Mouse (Mus musculus) heart, embryonic 16.5 days (tissue): ENCODE data around the gene Arhgap4. TPM values are rescaled to one million over a fixed set of nuclear protein-coding genes. Genes with fewer than 3 reads are reported as not detected.
A peak's percentile ranks its signal among the peaks of the same experiment; 100 is the strongest.

Experiments
- ATAC-seq: fragments of 200-750 bp; cut with Nextera tagmentation; replicated peaks from 2 replicates; pipeline ENCODE4 v1.8.0; 2017; ENCODE audit warnings: moderate number of reproducible peaks; ENCODE audit not compliant: insufficient read depth, low FRiP score; ENCODE audit errors: extremely low read depth
- H3K27ac ChIP-seq: fragments of 300-500 bp; sonication (generic); 2 replicates; pipeline ENCODE4 v1.5.1; 2014; ENCODE audit warnings: mild to moderate bottlenecking, low read length, control low read depth, moderate library complexity
- H3K27me3 ChIP-seq: fragments of 300-500 bp; sonication (generic); 2 replicates; pipeline ENCODE4 v1.6.1; 2014; ENCODE audit warnings: low read length, mixed read lengths; ENCODE audit not compliant: control insufficient read depth, insufficient read depth
- H3K36me3 ChIP-seq: fragments of 300-500 bp; sonication (generic); 2 replicates; pipeline ENCODE4 v1.6.1; 2014; ENCODE audit not compliant: control insufficient read depth, insufficient read depth
- H3K4me1 ChIP-seq: fragments of 300-500 bp; sonication (generic); 2 replicates; pipeline ENCODE4 v1.6.1; 2014; ENCODE audit warnings: low read length, mixed read lengths; ENCODE audit not compliant: control insufficient read depth, insufficient read depth
- H3K4me2 ChIP-seq: fragments of 300-500 bp; sonication (generic); 2 replicates; pipeline ENCODE4 v1.6.1; 2014; ENCODE audit warnings: low read depth, mild to moderate bottlenecking, control low read depth, low read length
- H3K4me3 ChIP-seq: fragments of 300-500 bp; sonication (generic); 2 replicates; pipeline ENCODE4 v1.5.1; 2014; ENCODE audit warnings: mild to moderate bottlenecking, control low read depth, low read length
- H3K9ac ChIP-seq: fragments of 300-500 bp; sonication (generic); 2 replicates; pipeline ENCODE4 v1.6.1; 2014; ENCODE audit warnings: low read length, control low read depth
- H3K9me3 ChIP-seq: fragments of 300-500 bp; sonication (generic); replicated peaks from 2 replicates; pipeline ENCODE4 v1.6.1; 2016; ENCODE audit warnings: low read length; ENCODE audit not compliant: control insufficient read depth
- WGBS: fragments of 180-500 bp; shearing (Covaris S2); extraction: QIAGEN DNeasy Blood & Tissue Kit; methylation state at CpG from one replicate; pipeline ENCODE4 v1.1.7; 2014; 5-methylcytosine and 5-hydroxymethylcytosine counted together
- polyA plus RNA-seq: library from polyadenylated mRNA; unstranded; fragments of >200 nt; fragmentation: Nextera tagmentation; extraction: Ambion mirVana; gene quantifications from 2 replicates; pipeline ENCODE4 v1.2.1, GENCODE M21; 2015

Gene Arhgap4
- polyA plus RNA-seq, 1 experiment from 2014 or later, result 4.7 TPM

DNA sequence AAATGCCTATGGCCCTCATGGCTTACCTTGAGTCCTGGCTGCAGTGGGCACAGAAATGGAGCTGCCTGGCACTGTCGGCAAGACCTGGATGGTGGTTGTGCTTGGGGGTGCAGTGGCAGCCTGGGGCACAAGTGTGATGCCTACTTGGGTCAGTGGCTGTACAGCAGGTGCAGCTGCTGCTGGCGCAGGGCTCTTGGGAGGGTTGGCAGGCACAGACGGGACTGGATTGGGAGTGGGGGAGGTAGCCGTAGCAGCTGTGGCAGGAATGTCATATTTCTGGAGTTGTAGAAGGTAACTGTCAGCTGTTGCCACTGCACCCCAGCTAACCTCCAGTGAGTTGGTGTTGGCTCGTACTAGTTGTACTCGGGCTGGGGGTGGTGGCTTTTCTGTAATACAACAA, 33.3 kb upstream of the Arhgap4 start:
- H3K4me2 ChIP-seq, result no peak overlapping the region
- H3K27ac ChIP-seq, result no peak overlapping the region
- no peak for ATAC-seq
- H3K36me3 ChIP-seq, result peaks cover 67% of the 10 kb centered on the region
- no peaks in the 10 kb centered on the region for H3K4me1 ChIP-seq
- H3K4me3 ChIP-seq, result no peak overlapping the region
- no peaks in the 10 kb centered on the region for H3K27me3 ChIP-seq
- no peaks in the 10 kb centered on the region for H3K9me3 ChIP-seq
- 87% methylated on average over 6 of the region's 6 CpGs for WGBS
- no peak overlapping the region for H3K9ac ChIP-seq

DNA sequence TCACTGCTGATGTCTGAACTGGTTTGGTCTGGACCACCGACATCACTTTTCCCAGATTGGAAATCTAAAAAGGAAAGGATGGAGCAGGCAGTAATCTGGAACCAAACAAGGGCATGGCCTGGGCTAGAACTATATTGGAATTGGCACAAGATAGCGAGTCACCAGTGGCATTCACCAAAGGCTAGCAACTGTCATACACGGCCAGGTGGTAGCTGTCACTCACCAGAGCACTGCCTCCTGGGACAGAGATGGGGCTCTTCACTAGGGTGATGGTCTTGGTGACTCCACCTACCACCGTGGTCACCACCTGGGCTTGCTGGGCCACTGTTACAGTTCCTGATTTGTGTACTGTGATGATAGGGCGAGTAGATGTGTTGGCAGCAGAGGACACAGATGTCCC, 30.9 kb upstream of the Arhgap4 start:
- ATAC-seq, result no peak

DNA sequence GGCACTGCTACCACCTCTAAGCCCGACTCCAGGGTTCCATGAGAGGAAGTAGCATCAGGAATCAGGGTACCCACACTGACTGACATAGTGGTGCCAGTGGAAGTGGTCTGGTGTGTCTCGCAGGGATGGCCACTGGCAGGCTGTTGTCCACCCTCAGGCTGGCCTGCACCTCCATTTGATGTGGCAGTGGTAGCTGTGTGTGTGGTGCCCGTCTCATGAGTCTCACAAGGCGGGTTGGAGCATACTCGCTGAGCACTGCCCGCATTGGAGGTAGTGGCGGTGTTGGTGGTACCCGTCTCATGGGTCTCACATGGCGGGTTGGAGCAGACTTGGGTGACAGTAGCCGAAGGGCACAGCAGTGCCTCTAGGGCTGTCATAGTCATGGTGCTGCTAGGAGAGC, 27.7 kb upstream of the Arhgap4 start:
- ATAC-seq, result no peak
- H3K9me3 ChIP-seq, result no peaks in the 10 kb centered on the region
- H3K4me3 ChIP-seq, result no peak overlapping the region
- 80% methylated on average over 10 of the region's 10 CpGs for WGBS
- H3K9ac ChIP-seq, result no peak overlapping the region
- H3K4me1 ChIP-seq, result no peaks in the 10 kb centered on the region
- H3K4me2 ChIP-seq, result no peak overlapping the region
- no peaks in the 10 kb centered on the region for H3K27me3 ChIP-seq
- peaks cover 59% of the 10 kb centered on the region for H3K36me3 ChIP-seq
- H3K27ac ChIP-seq, result no peak overlapping the region

More for the DNA sequence above, 30.9 kb upstream of the Arhgap4 start:
- 82% methylated on average over 5 of the region's 5 CpGs for WGBS
- Histone ChIP-seq H3K27ac (no peak overlapping the region), H3K36me3 (peaks cover 54% of the 10 kb centered on the region), H3K9ac (no peak overlapping the region), H3K4me3 (no peak overlapping the region), H3K4me2 (no peak overlapping the region), H3K27me3 (no peaks in the 10 kb centered on the region), H3K9me3 (no peaks in the 10 kb centered on the region), H3K4me1 (no peaks in the 10 kb centered on the region)

DNA sequence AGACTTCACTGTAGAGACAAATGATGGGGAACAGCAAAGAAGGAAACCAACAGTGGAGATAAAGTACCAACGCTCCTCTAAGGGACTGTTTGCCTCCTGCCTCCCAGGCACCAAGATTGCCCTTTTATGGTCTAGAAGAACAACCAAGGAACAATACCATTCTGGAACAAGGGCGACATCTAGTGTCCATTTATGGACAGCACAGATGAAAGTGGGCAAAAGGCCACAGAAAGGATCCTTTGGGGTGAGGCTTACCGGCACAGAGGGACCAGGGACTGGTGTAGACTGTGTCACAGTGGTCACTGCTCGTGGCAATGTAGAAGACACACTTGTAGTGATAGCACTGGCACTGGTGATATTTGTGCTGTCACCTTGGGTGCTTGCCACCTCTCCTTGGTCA, 27.0 kb upstream of the Arhgap4 start:
- 25% methylated on average over 4 of the region's 4 CpGs for WGBS
- Histone ChIP-seq H3K27ac (no peak overlapping the region), H3K36me3 (peaks cover 59% of the 10 kb centered on the region), H3K4me2 (no peak overlapping the region), H3K4me3 (no peak overlapping the region), H3K9ac (no peak overlapping the region), H3K27me3 (no peaks in the 10 kb centered on the region), H3K4me1 (no peaks in the 10 kb centered on the region), H3K9me3 (no peaks in the 10 kb centered on the region)
- ATAC-seq, result no peak

DNA sequence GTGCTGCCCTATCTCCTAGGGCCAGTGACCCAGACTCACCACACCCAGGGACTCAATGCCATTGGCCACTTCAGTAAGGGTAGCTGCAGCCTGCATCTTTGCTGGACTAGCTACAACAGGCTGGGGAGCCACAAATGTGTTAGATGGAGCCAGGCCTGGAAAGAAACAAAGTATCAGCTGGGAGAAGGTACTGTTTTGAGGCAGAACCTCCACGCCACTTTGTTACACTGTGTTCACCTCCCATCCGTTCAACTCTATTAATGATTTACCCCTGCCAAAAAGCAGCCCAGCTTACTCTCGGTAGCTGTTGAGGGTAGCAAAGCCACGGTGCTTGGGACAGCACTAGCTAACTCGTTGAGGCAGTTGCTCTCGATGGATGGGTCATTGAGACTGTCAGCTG, 25.2 kb upstream of the Arhgap4 start:
- Histone ChIP-seq H3K4me3 (no peak overlapping the region), H3K9ac (no peak overlapping the region), H3K4me1 (no peaks in the 10 kb centered on the region), H3K9me3 (no peaks in the 10 kb centered on the region), H3K36me3 (peaks cover 52% of the 10 kb centered on the region), H3K27ac (no peak overlapping the region), H3K27me3 (no peaks in the 10 kb centered on the region), H3K4me2 (no peak overlapping the region)
- WGBS, result 80% methylated on average over 6 of the region's 6 CpGs
- ATAC-seq, result no peak

DNA sequence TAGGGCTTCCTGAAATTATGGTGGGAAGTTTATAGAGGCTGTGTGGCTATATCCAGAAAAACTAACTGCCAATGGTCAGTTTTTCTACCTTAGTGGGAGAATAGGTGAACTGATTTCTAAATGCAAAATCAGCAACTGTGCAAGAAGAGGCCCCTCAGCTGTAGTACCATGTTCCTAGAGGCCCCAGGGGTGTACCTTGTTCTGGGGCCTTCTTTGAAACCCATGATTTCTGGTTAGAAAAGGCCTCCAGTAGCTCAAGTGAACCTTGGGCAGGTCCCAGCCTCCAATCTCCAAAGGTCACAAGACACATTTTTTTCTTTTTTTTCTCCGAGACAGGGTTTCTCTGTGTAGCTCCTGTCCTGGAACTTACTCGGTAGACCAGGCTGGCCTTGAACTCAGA, 20.6 kb upstream of the Arhgap4 start:
- H3K27me3 ChIP-seq, result no peaks in the 10 kb centered on the region
- no peaks in the 10 kb centered on the region for H3K9me3 ChIP-seq
- peaks cover 5% of the 10 kb centered on the region; the same call in 1 of the 2 replicates for H3K4me1 ChIP-seq
- no peak for ATAC-seq
- H3K4me2 ChIP-seq, result no peak overlapping the region
- H3K4me3 ChIP-seq, result no peak overlapping the region
- H3K27ac ChIP-seq, result no peak overlapping the region
- H3K9ac ChIP-seq, result no peak overlapping the region
- 65% methylated on average over 2 of the region's 2 CpGs for WGBS
- H3K36me3 ChIP-seq, result peaks cover 35% of the 10 kb centered on the region

DNA sequence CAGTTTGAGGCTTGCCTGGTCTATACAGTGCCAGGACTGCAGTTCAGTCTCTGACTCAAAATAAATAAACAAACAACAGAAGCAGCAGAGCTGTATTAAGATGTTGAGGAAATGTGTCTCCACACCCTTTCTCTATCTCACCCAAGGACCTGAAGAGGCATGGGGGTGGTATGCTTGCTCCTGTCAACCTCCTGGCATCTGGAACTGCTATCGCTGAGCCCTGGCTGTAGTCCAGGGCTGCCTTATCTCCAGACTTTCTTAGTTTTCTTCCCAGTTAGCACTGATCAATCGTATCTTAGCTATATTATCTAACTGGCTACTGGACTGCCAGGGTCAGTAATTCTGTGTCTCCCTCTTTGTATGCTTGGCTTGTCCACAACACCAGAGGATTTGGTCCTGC, 20.2 kb upstream of the Arhgap4 start:
- Histone ChIP-seq H3K9me3 (no peaks in the 10 kb centered on the region), H3K36me3 (peaks cover 30% of the 10 kb centered on the region), H3K9ac (no peak overlapping the region), H3K27me3 (no peaks in the 10 kb centered on the region), H3K4me1 (peaks cover 5% of the 10 kb centered on the region; the same call in 1 of the 2 replicates), H3K4me3 (no peak overlapping the region), H3K4me2 (no peak overlapping the region), H3K27ac (no peak overlapping the region)
- WGBS, result 35% methylated on average over 2 of the region's 2 CpGs
- ATAC-seq, result no peak

DNA sequence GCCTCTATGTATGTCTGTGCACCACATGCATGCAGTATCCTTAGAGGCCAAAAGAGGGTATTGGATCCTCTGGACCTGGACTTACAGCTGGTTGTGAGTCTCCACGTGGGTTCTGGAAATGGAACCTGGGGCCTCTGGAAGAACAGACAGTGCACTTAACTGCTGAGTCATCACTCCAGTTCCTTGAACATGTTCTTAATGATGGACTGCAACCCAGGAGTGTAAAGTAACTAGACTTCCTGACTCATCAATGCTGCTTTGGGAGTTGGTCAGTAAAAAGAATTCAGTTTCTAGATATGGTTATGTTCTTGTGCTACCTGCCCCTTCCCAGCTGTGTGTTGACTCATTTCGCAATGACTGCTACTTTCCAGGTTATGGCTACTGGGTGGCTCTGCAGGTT, 10.2 kb upstream of the Arhgap4 start:
- H3K9me3 ChIP-seq, result no peaks in the 10 kb centered on the region
- no peak overlapping the region for H3K27ac ChIP-seq
- no peaks in the 10 kb centered on the region for H3K36me3 ChIP-seq
- H3K27me3 ChIP-seq, result no peaks in the 10 kb centered on the region
- no peak overlapping the region for H3K4me2 ChIP-seq
- no peak overlapping the region for H3K4me3 ChIP-seq
- no peak for ATAC-seq
- whole genome bisulfite sequencing, result 76% methylated on average over 2 of the region's 2 CpGs
- H3K4me1 ChIP-seq, result no peaks in the 10 kb centered on the region
- no peak overlapping the region for H3K9ac ChIP-seq

DNA sequence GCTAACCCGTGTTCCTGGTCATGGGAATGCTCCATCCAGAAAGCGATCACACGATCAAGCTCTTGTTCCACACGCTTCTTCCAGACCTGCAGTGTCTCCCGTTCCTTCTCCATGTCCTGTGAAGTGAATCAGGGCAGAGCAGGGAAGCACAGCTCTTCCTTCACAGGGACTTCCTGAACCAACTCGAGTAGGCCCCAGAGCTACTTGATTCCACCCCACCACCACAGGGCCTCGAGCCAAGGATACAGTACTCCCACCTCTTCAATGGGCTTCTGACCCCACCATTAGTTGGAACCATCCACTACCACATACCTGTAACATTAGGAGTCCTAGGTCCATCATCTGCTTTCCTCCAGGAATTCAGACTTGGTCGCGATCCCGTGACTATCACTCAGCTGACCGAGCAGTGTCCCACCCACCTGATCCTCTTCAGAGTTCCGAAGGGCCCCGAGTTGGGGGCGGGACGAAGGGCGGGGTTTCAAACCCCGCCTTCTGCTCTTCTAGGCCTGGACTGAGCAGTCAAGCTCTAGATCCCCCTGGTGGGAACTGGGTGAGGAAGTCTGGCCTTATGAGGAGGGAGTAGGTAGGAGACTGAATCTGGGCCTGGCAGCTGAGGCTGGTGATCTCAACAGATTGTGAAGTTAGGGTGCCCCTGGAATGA, 8.9 kb upstream of the Arhgap4 start, which contains the start of gene Renbp:
Gene Renbp (minus strand): TSS at position 449 of the 661 bp plus-strand sequence.
- Histone ChIP-seq H3K4me2 (peak within 1 kb of the TSS; percentile 59), H3K9ac (peak within 1 kb of the TSS; percentile 54), H3K4me3 (peak within 1 kb of the TSS; percentile 51), H3K27me3 (no peaks in the 10 kb centered on the region), H3K36me3 (no peaks in the 10 kb centered on the region), H3K4me1 (no peaks in the 10 kb centered on the region), H3K27ac (peak within 1 kb of the TSS; percentile 23; the same call in 1 of the 2 replicates), H3K9me3 (no peaks in the 10 kb centered on the region)
- ATAC-seq, result peak; percentile 90
- 31% methylated on average over 17 of the region's 17 CpGs for WGBS
